Mouse (Mus musculus): ENCODE results near the gene Sumo1.

DNA sequence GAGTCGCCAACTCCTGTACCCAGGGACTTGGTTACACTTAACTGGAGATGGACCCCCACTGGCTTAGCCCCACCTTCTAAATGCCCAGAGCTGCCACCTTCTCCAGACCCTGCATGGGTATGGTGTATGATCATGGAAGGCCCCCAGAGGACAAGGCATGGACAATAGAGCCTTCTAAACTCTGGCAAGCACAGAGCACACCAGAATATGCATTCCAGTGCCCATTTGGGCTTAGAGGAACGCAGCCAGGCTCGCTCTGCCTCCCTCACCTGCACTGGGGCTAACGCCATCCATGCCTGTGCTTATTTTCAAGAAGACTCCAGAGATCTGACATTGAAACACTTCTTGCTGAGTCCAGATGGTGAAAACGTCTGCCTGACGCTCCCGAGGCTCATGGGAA, 104.4 kb downstream of the Sumo1 start:
- no peak for TF ChIP-seq CTCF (conservative IDR thresholded peaks at IDR 0.05; ENCODE audit: low read length)
- no peak for TF ChIP-seq POU5F1 (IDR thresholded peaks at IDR 0.05; ENCODE audit: borderline replicate concordance, low read length)
- no peak for TF ChIP-seq NANOG (IDR thresholded peaks at IDR 0.05; ENCODE audit: borderline replicate concordance, low read length)

Data from E14TG2a.4 (cell line).